Mouse (Mus musculus) Patski (cell line): ENCODE data around the gene Apobec4. TPM values are rescaled to one million over a fixed set of nuclear protein-coding genes. Genes with fewer than 3 reads are reported as not detected.

Experiments
- ATAC-seq: fragments of 100-300 bp; one replicate; pipeline ENCODE4 v1.8.0; 2021
- CTCF ChIA-PET: fragments of 350-600 bp; sonication (Branson Sonifier 250); formaldehyde crosslinking; loops from one replicate; lab custom pipeline; 2022; ENCODE audit warnings: inconsistent platforms; lab: Charles Lee
- POLR2A ChIA-PET: fragments of 350-600 bp; sonication (Branson Sonifier 250); formaldehyde crosslinking; loops from one replicate; lab custom pipeline; 2022; ENCODE audit warnings: antibody characterized with exemption, inconsistent platforms; lab: Charles Lee
- DNase-seq: peaks from one replicate; pipeline ENCODE4 v3.0.0-alpha.2; 2011; ENCODE audit warnings: low read depth, low spot score
- H3K27me3 ChIP-seq: fragments of 371-371 bp; one replicate; pipeline ENCODE4 v1.5.1; 2021
- CTCF ChIP-seq: fragments of 100-300 bp; IDR thresholded peaks from one replicate; pipeline ENCODE4 v1.5.1; 2021
- in situ Hi-C: fragments of 300-500 bp; cut with MboI; formaldehyde crosslinking; loops from 3 replicates; pipeline ENCODE4 v1.11.1; 2018; ENCODE audit warnings: low pct_unique_long_range_greater_than_20kb, mixed read lengths
- polyA plus RNA-seq: library from polyadenylated mRNA; unstranded; gene quantifications from one replicate; pipeline ENCODE4 v1.2.3, GENCODE M21; 2021

Gene Apobec4
- polyA plus RNA-seq, 1 experiment from 2014 or later: not detected

- no peak for TF ChIP-seq CTCF
These were observed 37.8 kb downstream of the Apobec4 start for GRCm38 (mm10) chr1:152788121-152788660.

DNA sequence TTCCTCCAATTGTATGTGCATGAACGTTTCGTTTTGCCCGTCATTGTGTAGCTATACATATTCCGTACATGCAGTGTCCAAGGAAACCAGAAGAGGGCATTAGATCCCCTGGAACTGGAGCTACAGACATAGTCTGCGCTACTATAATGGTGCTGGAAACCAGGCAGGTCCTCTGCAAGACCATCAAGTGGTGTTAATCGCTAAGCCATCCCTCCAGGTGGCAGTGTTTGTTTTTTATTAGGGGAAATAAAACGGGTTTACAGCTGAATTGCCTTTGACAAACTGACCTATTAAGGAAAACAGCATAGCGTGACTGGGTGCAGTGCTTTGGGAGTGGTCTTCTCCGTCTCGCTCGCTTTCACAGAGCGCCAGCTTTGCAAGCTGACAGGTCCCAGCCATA lies 39.9 kb downstream of the Apobec4 start:
- ChIA-PET CTCF (interaction anchor here (0.6 to 1.6 kb wide), 6 partner anchors 11 to 103 kb away, joined by 3 to 6 read pairs (median 4); no protein-coding TSS in a partner anchor), POLR2A (interaction anchor here (0.6 to 0.7 kb wide), 2 partner anchors 79 to 276 kb away, joined by 3 to 7 read pairs; no protein-coding TSS in a partner anchor)
- no peaks in the 10 kb centered on the region for H3K27me3 ChIP-seq
- ATAC-seq: no peak
- peak; percentile 72 for TF ChIP-seq CTCF
- in situ Hi-C loops: loop anchor here (5.0 kb wide), 2 partner anchors 112 to 302 kb away; partner anchors contain the start of gene Smg7
- DNase-seq: no peak

More at GRCm38 (mm10) chr1:152788121-152788660, 37.8 kb downstream of the Apobec4 start:
- no peaks in the 10 kb centered on the region for H3K27me3 ChIP-seq
- ATAC-seq (no peak), DNase-seq (no peak)
- ChIA-PET CTCF (no interaction called here), POLR2A (no interaction called here)
- in situ Hi-C loops: loop anchor here (10.0 kb wide), 1 partner anchor 597 kb away; no protein-coding TSS in a partner anchor

DNA sequence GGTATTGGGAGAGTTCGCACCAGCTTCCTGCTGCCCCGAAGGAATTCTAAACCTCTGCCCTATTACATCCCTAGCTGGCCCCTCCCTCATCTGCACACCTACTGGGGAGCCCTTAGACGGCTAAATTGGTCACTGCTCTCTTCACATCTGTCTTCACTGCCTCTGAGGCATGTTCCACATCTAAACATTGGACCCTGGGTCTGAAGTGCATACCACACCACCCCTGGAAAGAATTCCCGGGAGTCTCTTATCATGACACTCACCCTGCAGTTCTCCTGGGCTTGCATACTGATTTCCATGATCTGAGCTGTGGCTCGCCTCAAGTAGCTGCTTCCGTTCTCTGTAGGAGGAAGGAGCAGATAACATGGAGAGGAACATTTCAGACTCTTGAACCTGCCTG lies 40.5 kb downstream of the Apobec4 start:
- in situ Hi-C loops: loop anchor here (5.0 kb wide), 2 partner anchors 111 to 301 kb away; partner anchors contain the start of gene Smg7
- ATAC-seq (no peak), DNase-seq (no peak)
- no peaks in the 10 kb centered on the region for H3K27me3 ChIP-seq
- TF ChIP-seq CTCF: no peak
- ChIA-PET POLR2A (interaction anchor here (0.6 to 0.7 kb wide), 2 partner anchors 80 to 275 kb away, joined by 3 to 7 read pairs; no protein-coding TSS in a partner anchor), CTCF (interaction anchor here (0.6 to 1.6 kb wide), 3 partner anchors 13 to 41 kb away, joined by 3 to 5 read pairs (median 3); no protein-coding TSS in a partner anchor)

DNA sequence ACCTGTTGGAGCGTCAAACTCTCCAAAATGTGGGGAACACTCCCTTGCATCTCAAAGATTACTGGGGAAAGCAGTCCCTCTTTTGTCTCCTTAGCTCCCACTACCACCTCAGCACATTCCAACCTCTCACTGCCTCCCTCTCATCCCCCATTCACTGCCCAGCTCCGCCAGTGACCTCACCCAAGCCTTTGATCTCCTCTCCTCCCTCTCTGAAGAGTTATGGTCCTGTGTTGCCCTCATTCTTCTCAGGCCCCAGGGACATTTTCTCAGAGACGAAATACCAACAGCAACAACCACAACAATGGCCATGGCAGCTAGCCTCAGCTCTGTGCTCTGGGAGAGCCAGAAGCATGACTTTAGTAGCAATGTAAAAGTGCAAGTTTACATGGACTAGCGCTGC lies 40.9 kb downstream of the Apobec4 start:
- ChIA-PET CTCF (no interaction called here), POLR2A (interaction anchor here (0.6 to 0.7 kb wide), 2 partner anchors 80 to 301 kb away, joined by 3 to 5 read pairs; no protein-coding TSS in a partner anchor)
- DNase-seq: no peak
- ATAC-seq: no peak
- TF ChIP-seq CTCF: no peak
- H3K27me3 ChIP-seq: no peaks in the 10 kb centered on the region
- in situ Hi-C loops: loop anchor here (5.0 kb wide), 2 partner anchors 111 to 301 kb away; partner anchors contain the start of gene Smg7

DNA sequence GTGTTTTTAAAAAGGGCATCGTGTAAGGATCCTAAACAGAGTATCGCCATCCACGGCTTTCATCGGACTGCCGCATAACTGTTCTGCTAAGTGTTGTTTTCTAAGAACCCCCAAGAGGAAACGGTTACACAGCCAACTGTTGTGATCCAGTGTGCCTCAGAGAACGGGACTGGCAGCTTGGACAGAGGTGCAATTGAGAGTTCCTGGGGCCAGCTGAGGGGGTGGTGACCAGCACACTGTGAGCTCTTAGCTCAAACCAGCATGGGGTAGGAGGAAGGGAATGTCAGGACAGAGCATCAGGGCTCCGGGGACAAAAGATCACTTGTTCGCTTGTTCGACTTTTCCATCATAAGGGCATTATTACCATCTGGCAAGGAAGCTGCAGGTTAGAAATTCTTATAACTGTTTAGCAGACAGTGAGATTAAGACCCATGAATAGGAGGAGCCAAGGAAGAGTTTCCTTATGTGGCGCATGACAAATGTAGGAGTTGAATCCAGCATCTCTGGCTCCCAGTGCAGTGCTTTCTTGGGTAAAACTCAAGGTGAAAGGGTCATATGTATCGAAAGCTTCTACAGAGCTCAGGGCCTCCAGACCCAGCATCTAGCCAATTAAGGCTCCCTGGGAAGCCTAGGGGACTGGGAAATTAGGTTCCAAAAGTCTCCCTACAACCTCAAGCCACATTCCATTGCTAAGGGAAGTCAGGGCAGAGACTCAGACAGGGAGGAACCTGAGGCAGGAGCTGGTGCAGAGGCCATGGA lies 42.6 kb downstream of the Apobec4 start:
- no peak for ATAC-seq
- no peak for DNase-seq
- no peak for TF ChIP-seq CTCF
- in situ Hi-C loops: loop anchor here (5.0 kb wide), 2 partner anchors 109 to 299 kb away; partner anchors contain the start of gene Smg7
- CTCF ChIA-PET: no interaction called here
- POLR2A ChIA-PET: no interaction called here
- no peaks in the 10 kb centered on the region for H3K27me3 ChIP-seq

GRCm38 (mm10) chr1:152793495-152794130 lies 43.3 kb downstream of the Apobec4 start:
- in situ Hi-C loops: loop anchor here (5.0 kb wide), 2 partner anchors 109 to 299 kb away; partner anchors contain the start of gene Smg7
- DNase-seq (no peak), ATAC-seq (peak; percentile 53)
- TF ChIP-seq CTCF: no peak
- CTCF ChIA-PET: no interaction called here
- H3K27me3 ChIP-seq: no peaks in the 10 kb centered on the region
- POLR2A ChIA-PET: no interaction called here

- CTCF ChIA-PET: no interaction called here
- in situ Hi-C loops: no loop called here
These were observed 45.4 kb downstream of the Apobec4 start for GRCm38 (mm10) chr1:152795688-152796255.

DNA sequence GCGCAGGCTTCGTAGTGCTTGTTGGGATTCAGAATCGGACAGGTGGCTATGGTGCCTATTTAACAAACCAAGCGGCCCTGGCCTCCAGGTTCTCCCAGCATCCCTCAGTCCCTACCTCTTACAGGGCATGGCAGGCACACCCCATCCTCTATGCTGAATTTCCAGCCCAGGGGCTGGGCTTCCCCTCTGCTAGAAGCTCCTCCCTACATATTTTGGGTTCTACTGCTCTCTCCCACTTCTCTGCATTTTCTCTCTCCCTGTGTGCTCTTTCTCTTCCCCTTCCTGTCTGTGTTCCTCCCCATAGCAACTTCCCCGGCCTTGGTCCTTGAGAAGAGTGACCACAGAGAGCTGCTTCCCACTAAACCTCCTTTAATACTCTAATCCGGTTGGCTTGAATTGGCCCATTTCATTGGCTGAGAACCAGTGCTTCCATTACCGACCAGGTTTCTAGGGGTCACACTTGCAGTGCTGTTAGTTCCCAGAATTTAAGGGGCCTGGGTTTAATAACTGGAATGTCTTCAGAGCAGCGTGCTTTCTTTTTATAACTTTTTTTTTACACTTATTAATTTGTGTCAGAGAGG lies 46.4 kb downstream of the Apobec4 start:
- H3K27me3 ChIP-seq: no peaks in the 10 kb centered on the region
- in situ Hi-C loops: no loop called here
- TF ChIP-seq CTCF: no peak
- DNase-seq: no peak
- ChIA-PET CTCF (no interaction called here), POLR2A (no interaction called here)
- no peak for ATAC-seq

More at GRCm38 (mm10) chr1:152795688-152796255, 45.4 kb downstream of the Apobec4 start:
- DNase-seq: no peak
- ATAC-seq: no peak
- no peak for TF ChIP-seq CTCF
- POLR2A ChIA-PET: no interaction called here
- H3K27me3 ChIP-seq: no peaks in the 10 kb centered on the region

GRCm38 (mm10) chr1:152798125-152798524 lies 47.8 kb downstream of the Apobec4 start:
- in situ Hi-C loops: no loop called here
- TF ChIP-seq CTCF: no peak
- DNase-seq (no peak), ATAC-seq (no peak)
- ChIA-PET CTCF (no interaction called here), POLR2A (no interaction called here)
- H3K27me3 ChIP-seq: no peaks in the 10 kb centered on the region

DNA sequence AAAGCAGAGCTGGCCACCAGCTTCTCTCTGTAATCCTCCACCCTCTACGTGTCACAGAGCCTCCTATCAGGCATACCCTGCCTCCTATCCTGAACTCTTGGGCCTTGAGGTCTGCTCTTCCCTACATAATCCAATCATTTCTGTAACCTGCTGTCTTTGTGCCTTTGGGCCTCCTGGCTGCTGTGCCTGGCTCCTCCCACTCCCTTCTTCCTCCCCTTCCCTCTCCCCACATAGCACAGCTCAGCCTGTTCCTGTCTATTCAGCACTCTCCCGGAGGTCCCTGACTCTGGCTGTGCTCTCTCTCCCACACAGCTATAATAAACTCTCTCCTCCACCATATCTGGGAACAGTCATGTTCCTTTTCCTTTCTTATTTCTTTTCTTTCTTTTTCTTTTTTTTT lies 49.5 kb downstream of the Apobec4 start, which contains the start of gene Ncf2:
Ncf2 (plus strand) TSS at position 298 of the 400 bp plus-strand sequence.
- no peak for TF ChIP-seq CTCF
- in situ Hi-C loops: no loop called here
- CTCF ChIA-PET: no interaction called here
- no peaks in the 10 kb centered on the region for H3K27me3 ChIP-seq
- POLR2A ChIA-PET: no interaction called here
- DNase-seq (no peak), ATAC-seq (no peak)
